Mouse (Mus musculus): ENCODE results near the gene Tcp10a. TPM values are rescaled to one million over a fixed set of nuclear protein-coding genes. Genes with fewer than 3 reads are reported as not detected.
"Not testable (repeated sequence)": the region's sequence is repeated elsewhere in the genome, so short reads cannot be mapped to it uniquely, and the experiment has no call there.

Tcp10a gene
- total RNA-seq (2021): not detected
- long read RNA-seq, experiment 1: 0 reads
- long read RNA-seq, experiment 2: 0 reads

GRCm38 (mm10) chr17:7324346-7324745 lies at the start of gene Tcp10a:
Gene Tcp10a (plus strand): TSS chr17:7324646.
- intact Hi-C loops (cut with DNase I); DNase-seq; H3K27ac ChIP-seq; H3K4me3 ChIP-seq: not testable (repeated sequence)

DNA sequence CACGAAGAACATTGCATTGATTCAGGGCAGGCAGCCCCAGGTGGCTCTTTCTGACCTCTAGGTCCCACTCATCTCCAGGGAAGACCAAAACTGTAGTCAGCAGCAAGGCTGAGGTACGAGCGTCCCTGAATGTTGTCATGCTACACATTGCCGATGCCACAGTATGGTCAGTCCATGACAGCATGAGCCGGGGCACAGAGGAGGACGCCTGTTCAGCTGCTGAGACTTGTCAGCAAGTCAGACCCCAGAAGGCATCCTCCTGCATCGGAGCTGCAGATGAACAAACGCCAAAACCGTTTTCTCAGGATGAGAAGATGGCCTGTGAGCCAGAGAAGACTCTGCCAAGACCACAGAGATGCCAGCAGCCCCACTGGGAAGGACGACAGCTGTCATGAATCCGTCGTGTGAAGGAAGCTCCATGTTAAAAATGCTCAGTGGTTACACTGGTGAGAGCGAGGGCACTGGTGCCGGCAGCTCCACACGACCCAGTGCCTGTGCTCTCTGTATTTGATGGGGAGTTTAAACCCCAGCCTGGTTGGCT lies 45.7 kb upstream of the Tcp10a start:
- intact Hi-C loops (cut with DNase I): loop anchor here (10.0 kb wide), 1 partner anchor 134 kb away; no protein-coding TSS in a partner anchor
- no peak for DNase-seq
- no peak for TF ChIP-seq CTCF (IDR thresholded peaks at IDR 0.05)
- no peak overlapping the region for H3K27ac ChIP-seq
- H3K4me3 ChIP-seq: no peak overlapping the region

GRCm38 (mm10) chr17:7279251-7279650 lies 45.2 kb upstream of the Tcp10a start:
- Histone ChIP-seq H3K4me3 (no peak overlapping the region), H3K27ac (no peak overlapping the region)
- TF ChIP-seq CTCF (IDR thresholded peaks at IDR 0.05): no peak
- peak; percentile 10 for DNase-seq
- intact Hi-C loops (cut with DNase I): loop anchor here (10.0 kb wide), 1 partner anchor 134 kb away; no protein-coding TSS in a partner anchor

DNA sequence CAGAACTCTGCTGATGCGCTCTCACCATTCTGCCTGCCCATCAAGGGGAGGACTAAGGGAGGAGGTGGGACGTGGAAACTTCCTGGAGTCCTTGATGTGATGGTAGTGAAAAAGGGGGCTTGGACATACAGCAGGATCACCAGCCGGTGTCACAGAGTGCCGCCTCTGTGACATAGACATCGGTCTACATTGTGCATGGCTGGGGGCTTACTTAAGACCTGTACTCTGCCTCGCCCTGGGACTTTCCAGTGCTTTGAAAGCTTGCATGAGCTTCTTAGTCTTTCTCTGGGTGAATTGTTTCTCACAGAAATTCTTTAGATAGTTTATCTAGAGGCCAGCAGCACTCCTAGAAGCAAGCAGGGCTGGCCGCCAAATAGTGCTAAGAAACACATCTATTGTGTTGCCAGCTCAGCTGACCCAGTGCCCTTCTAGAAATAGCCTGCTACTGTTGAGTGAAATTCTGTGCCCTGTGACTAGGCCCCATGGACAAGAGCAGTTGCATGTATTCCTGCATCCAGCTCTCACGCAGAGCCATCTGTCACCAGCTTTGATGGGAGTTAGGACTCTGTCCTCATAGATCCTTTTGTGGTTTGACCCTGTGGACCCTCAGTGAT lies 40.0 kb upstream of the Tcp10a start:
- Histone ChIP-seq H3K27ac (peak overlapping the region; percentile 61), H3K4me3 (no peak overlapping the region)
- TF ChIP-seq CTCF (IDR thresholded peaks at IDR 0.05): no peak
- intact Hi-C loops (cut with DNase I): no loop called here
- peak; percentile 64 for DNase-seq

DNA sequence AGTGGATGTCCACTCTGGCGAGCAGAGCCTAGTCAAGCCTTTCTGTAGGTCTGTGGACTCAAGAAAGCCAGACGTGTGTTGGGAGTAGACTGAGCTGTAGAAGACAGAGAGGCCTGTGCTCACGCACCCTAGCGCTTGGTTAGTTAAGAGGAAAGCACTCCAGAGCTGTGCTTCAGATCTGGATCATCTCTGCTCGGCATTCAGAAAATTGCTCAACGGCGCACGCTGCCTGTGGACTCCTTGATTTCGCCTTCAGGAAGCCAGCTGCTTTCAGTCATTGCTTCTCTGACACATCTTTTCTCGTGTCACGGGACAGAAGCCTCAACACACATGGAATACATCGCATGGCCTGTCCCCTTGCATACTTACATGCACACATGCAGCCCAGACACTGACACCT lies 39.2 kb upstream of the Tcp10a start:
- Histone ChIP-seq H3K4me3 (no peak overlapping the region), H3K27ac (peak overlapping the region; percentile 61; the same call in 1 of the 2 replicates)
- no peak for TF ChIP-seq CTCF (IDR thresholded peaks at IDR 0.05)
- peak; percentile 8 for DNase-seq
- intact Hi-C loops (cut with DNase I): no loop called here

- no peak for DNase-seq
- TF ChIP-seq CTCF (IDR thresholded peaks at IDR 0.05): no peak
- intact Hi-C loops (cut with DNase I): no loop called here
- Histone ChIP-seq H3K27ac (no peak overlapping the region; the same call in 1 of the 2 replicates), H3K4me3 (no peak overlapping the region)
These were observed 37.9 kb upstream of the Tcp10a start for GRCm38 (mm10) chr17:7286422-7287050.

DNA sequence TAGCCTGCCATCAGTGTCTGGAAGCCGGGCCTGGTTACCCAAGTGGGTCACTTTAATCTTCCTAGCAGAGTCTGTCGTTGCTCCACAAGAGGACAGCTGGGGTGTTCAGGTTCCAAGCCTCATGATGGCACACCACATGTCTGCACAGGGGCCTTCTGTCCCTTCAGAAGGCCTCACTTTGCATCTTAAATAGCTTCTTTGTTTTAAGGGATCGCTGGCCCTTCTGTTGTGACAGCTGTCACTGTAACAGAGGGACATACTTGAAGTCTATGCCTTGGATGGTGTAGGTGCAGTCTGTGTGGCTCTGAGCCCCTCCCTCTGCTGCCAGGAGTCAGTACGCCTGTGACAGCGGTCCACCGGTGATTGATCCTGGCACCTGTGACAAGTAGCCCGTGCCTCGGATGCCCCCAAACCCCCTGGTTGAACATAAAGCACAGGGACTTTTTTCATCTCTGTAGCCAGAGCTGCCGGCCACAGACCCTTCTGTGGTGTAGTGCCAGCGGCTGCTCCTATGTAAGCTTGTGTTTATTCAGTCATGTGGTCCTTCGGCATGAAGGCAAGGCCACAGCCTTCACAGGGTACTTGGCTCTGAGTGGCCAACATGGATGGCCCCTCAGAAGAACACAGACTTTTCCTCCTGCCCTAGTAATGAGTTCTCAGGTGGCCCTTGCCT lies 32.3 kb upstream of the Tcp10a start:
- TF ChIP-seq CTCF (IDR thresholded peaks at IDR 0.05): no peak
- DNase-seq: no peak
- intact Hi-C loops (cut with DNase I): no loop called here
- Histone ChIP-seq H3K27ac (no peak overlapping the region), H3K4me3 (no peak overlapping the region)

DNA sequence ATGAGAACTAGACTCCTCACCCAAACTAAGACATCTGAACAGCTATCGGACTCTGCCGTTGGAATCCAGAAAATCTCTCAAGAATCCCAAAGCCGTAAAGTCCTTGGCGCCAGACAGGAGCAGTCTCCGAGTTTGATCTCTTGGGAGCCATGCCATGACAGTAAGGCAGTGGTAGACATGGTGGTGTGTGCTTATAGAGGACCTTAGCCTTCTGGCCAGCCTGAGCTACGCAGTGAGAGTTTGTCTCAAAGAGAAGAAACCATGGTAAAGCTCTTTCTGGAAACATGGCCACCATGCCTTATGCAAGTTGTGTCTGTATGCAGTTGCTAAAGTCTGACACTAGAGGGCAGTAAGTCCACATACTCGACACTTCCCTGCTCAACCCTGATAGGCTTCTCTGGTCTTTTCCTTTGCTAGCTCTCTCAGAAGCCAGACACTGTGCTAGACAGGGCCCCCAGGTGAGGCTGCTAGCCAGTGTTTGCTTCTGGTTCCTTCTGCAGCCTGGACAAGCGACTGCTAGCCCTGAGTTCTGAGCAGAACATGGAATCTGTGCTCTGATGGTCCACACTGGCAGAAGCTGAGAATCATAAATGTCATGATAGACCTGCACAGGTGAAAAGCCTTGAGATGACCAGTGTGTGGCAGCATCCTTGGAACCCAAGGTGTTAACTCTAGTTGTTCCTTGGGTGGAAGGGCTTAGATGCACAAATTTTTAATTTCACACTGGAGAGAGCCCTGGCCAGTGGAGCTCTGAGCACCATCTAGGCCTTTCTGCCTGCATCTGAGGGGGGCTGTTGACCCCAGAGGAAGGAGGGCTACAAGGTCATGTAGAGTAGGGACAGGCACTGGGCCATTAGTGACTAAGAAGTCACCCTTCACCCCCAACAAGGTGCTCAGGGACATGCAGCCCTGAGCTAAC lies 17.9 kb upstream of the Tcp10a start:
- H3K27ac ChIP-seq; DNase-seq; intact Hi-C loops (cut with DNase I): not testable (repeated sequence)
- TF ChIP-seq CTCF (IDR thresholded peaks at IDR 0.05): peak; percentile 61
- peak overlapping the region; percentile 36 for H3K4me3 ChIP-seq

DNA sequence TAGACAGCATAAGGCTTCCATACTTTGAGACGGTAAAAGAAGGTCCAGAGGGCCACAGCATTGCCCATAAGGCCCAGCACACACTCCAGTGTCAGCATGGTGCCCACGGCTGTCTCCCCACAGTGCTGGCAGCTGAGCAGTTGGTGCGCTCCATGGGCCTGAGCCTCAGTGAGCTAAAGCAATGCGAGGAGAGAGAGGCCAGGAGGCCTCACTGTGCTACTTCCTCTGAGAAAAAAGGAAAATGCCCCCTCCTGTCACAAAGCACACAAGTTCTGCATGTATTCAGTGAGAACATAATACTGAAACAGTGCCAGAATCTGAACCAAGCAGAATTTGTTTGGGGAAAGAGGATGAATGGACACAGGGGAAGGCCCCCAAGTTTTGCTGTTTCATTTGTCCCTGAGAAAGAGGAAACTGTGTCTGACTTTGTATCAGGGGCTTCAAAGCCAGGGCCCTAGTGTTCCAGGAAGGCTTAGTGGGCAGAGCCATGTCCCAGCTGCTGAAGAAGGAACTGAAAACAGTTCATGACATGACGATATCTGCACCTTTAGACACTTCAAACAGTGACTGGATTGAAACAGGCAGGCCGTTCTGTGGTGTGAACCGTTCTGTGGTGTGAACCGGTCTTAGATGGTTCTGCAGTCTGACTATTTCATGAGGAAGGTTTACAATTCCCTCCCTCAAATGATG lies 8.6 kb upstream of the Tcp10a start:
- DNase-seq; H3K4me3 ChIP-seq; intact Hi-C loops (cut with DNase I); H3K27ac ChIP-seq: not testable (repeated sequence)

DNA sequence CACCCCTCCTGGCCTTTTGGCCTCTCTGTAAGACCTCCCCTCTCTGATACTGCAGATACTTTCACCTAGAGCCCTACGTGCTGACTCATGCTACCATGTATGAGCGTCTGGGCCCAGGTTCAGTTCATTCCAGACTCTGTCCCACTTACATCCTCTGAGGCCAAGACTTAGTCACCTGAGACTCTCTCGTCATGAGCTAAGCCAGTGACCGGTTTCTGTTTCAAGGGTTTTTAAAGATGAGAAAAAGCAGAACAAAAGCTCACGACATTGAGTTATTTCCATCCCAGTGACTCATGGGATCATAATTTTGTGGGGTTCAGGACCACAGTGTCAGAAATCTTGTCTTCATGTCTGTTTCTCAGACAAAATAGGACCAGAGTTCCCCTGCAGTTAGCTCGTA lies 4.7 kb upstream of the Tcp10a start:
- H3K4me3 ChIP-seq; intact Hi-C loops (cut with DNase I); H3K27ac ChIP-seq: not testable (repeated sequence)
- peak; percentile 26 for DNase-seq

DNA sequence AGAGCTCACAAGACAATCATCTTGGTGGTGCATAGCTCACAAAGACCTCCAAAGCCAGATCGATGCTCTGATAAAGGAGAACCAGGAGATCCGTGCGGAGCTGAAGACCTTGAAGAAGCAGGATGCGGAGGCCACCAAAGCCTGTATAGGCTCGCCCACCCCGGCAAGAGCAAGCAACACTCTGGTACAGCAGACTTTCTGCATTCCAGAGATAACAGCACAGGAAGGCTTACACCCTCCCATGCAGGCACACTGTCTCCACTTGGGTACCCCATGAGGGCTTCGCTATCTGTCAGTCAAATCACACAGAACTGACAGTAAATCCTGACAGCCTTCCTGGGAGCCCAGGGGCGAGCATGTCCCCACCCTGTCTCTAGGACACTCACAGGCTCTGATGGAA lies 2.0 kb downstream of the Tcp10a start:
- intact Hi-C loops (cut with DNase I); DNase-seq; H3K27ac ChIP-seq; H3K4me3 ChIP-seq: not testable (repeated sequence)

- intact Hi-C loops (cut with DNase I); DNase-seq; H3K27ac ChIP-seq; H3K4me3 ChIP-seq: not testable (repeated sequence)
These were observed 8.3 kb downstream of the Tcp10a start for GRCm38 (mm10) chr17:7332745-7333144.

GRCm38 (mm10) chr17:7337381-7337780 lies 12.9 kb downstream of the Tcp10a start:
- H3K27ac ChIP-seq; intact Hi-C loops (cut with DNase I); H3K4me3 ChIP-seq; DNase-seq: not testable (repeated sequence)

DNA sequence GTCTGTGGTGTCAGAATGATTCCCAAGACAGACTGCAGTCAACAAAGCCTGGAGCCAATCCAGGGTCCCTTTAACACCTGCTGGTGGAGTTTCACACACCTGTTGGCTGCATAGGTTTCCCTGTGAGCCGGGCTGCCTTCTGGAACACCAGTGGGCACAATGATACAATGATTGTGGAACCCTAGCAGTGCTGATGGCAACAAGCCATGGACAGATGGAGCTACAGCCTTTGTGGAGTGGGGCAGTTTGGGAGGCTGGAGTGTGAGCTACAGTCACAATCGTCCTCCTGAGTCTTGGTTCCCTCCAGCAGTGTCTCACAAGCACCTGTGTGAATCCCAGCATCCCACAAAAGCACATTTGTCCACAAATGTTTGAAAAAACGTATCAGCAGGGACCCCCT lies 24.3 kb downstream of the Tcp10a start:
- H3K27ac ChIP-seq; intact Hi-C loops (cut with DNase I); DNase-seq; H3K4me3 ChIP-seq: not testable (repeated sequence)

DNA sequence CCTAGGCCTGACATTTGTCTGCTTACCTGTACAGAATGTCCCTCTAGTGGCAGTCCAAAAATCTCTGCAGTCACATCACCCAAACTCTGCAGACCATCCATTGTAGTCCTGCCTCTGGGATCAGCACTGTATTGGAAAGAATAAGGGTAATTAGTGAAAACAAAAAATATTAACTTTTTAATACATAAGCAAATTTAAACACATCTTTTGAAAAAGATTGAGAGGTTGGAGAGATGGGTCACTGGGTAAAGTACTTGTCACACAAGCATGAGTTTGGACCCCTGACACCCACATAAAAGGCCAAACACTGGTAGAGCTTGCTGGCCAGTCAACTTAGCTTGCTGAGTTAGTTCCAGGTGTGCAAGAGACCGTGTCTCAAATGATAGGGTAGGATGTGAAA lies 28.1 kb downstream of the Tcp10a start, which contains the start of gene Ttll2:
Ttll2 (minus strand) TSS at position 101 of the 400 bp plus-strand sequence.
- DNase-seq; intact Hi-C loops (cut with DNase I); H3K27ac ChIP-seq; H3K4me3 ChIP-seq: not testable (repeated sequence)

DNA sequence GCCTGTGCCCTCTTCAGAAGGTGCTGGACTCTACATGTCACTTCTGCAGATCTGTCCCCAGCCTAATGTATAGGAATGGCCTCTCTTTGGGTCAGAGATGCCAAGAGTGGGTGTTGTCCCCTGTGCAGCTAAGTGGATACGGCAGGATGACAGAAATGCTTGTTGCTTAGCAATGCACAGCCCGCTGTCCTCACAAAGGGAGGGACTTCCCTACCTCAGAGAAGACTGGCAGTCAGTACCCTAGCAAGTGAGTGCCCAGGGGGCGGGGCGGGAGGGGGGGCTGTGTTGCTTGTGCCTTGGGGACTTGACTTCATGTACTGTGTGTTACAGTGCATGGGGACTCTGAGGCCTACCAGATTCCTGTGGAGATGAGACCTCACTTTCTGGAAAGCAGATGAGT lies 35.4 kb downstream of the Tcp10a start:
- intact Hi-C loops (cut with DNase I); H3K4me3 ChIP-seq; H3K27ac ChIP-seq; DNase-seq: not testable (repeated sequence)

Data from gastrocnemius, adult 2 months (tissue).